Mouse (Mus musculus): ENCODE measurements around the gene Myd88. TPM values are rescaled to one million over a fixed set of nuclear protein-coding genes. Genes with fewer than 3 reads are reported as not detected.

Myd88 gene
- 10 to 100 TPM; 34.1 to 36.7 TPM for total RNA-seq (2023)

GRCm38 (mm10) chr9:119340909-119341816 is at the start of gene Myd88:
Myd88 (minus strand) TSS chr9:119341411.

GRCm38 (mm10) chr9:119365284-119365683 is 24.1 kb upstream of the Myd88 start, which contains the start of gene Slc22a14:
Slc22a14 (minus strand) TSS chr9:119365553.

GRCm38 (mm10) chr9:119357331-119358057 is 16.3 kb upstream of the Myd88 start, which contains the start of gene Xylb:
Xylb (plus strand) TSS chr9:119357381.

GRCm38 (mm10) chr9:119339558-119340211 is 1.5 kb downstream of the Myd88 start, which contains the start of gene Acaa1a:
Acaa1a (plus strand) TSS chr9:119339676.

GRCm38 (mm10) chr9:119322289-119323259 is 18.6 kb downstream of the Myd88 start, which contains the start of gene Oxsr1:
Oxsr1 (minus strand) TSS chr9:119322427.

Other genes starting within 250 kb of the Myd88 start
- not detected for gene Plcd1, start 247.9 kb downstream of the Myd88 start, total RNA-seq (2023)
- under 1 TPM in 1 of 2 experiments, not detected in 1; 0.52 TPM for gene Dlec1, start 238.9 kb downstream of the Myd88 start, total RNA-seq (2023)
- gene Acaa1b, start 184.3 kb downstream of the Myd88 start, total RNA-seq (2023) = 1 to 10 TPM in 1 of 2 experiments, under 1 TPM in 1; 0.46 to 1.2 TPM
- gene Gm47289, start 182.2 kb downstream of the Myd88 start, total RNA-seq (2023) = not detected
- gene Slc22a13, start 132.3 kb downstream of the Myd88 start, total RNA-seq (2023) = not detected
- gene Oxsr1, start 19.0 kb downstream of the Myd88 start, total RNA-seq (2023) = 10 to 100 TPM; 40.4 to 44.4 TPM
- gene Acaa1a, start 1.7 kb downstream of the Myd88 start, total RNA-seq (2023) = 10 to 100 TPM; 52.8 to 60.8 TPM
- gene Xylb, start 16.0 kb upstream of the Myd88 start, total RNA-seq (2023) = 1 to 10 TPM; 1.3 to 1.5 TPM
- gene Slc22a14, start 24.1 kb upstream of the Myd88 start, total RNA-seq (2023) = not detected
- under 1 TPM in 1 of 2 experiments, not detected in 1; 0.33 TPM for gene Acvr2b, start 60.7 kb upstream of the Myd88 start, total RNA-seq (2023)
- gene Exog, start 103.5 kb upstream of the Myd88 start, total RNA-seq (2023) = 1 to 10 TPM; 7.7 to 9.1 TPM
- not detected for gene Scn5a, start 237.6 kb upstream of the Myd88 start, total RNA-seq (2023)

Data from B cell, adult 67 days (primary cell).